Mouse (Mus musculus) testis, adult 2 months (tissue): ENCODE data around the gene Cfd.

Experiments
- CTCF ChIP-seq: fragments of 200-500 bp; IDR thresholded peaks from 2 replicates; pipeline ENCODE4 v1.5.1; 2012; ENCODE audit warnings: low read depth, mild to moderate bottlenecking, inconsistent platforms, low read length, moderate library complexity; ENCODE audit not compliant: control insufficient read depth, insufficient read depth, insufficient replicate concordance
- POLR2A ChIP-seq: fragments of 200-500 bp; IDR thresholded peaks from 2 replicates; pipeline ENCODE4 v1.6.1; 2012; ENCODE audit warnings: low read depth, mild to moderate bottlenecking, inconsistent platforms, low read length, moderate library complexity; ENCODE audit not compliant: control insufficient read depth

DNA sequence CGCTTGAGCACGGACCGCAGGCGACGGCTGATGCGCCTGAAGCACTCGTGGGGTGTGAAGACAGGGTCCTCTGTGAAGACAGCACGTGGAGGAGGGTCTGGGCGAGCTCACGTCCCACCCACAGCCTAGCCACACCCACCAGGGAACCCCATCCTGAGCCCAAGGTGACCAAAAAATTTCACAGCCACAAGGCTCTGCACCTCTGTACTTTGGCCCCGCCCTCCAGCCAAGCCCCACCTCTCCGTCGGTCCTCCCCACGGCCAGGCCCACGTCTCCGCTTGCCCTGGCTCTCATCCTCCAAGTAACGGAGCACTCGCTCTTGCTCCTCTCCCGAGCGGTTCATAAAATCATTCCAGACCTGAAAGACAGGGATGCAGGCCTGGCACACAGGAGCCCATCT is 21.8 kb downstream of the Cfd start:
- TF ChIP-seq CTCF (no peak), POLR2A (no peak)
